ENCODE assay signal across 28 mouse cellular contexts in the genomic region with DNA sequence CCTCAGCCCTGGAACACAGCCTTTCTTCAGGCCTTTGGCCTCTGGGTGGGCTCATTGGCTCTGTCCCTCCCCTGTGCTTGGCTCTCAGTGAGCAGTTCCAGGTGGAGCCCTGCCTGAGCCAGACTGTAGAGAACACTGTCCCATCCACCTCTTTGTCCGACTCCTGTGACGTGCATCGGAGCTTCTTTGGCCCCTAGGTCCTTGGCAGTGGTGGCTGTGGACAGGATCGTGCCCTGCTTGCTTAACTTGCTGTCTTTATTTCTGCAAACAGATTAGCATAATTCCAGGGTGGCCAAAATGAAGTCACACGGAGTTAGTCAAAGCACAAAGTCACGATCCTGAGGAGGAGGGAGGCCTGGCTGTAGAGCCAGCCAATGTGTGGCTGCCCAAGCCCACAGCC. TPM values are rescaled to one million over a fixed set of nuclear protein-coding genes. Genes with fewer than 3 reads are reported as not detected.
DNase-seq lines count a peak whose midpoint lies in the region; ATAC-seq and TF ChIP-seq lines count a peak whose summit lies in the region.
"Had no signal": no experiment of that assay in that cellular context is flagged by ENCODE, and none has a peak within 500 bp of the region (broad histone marks: within the 10 kb centered on the region; RNA-seq: fewer than 3 reads in every experiment).

No protein-coding gene starts in this region.

- TF ChIP-seq CTCF in left cerebral cortex, adult 2 months (IDR thresholded peaks at IDR 0.05), result no peak
- no peak for TF ChIP-seq CTCF in midbrain, postnatal 0 days (IDR thresholded peaks at IDR 0.05)

- intact Hi-C loops in left cerebral cortex, adult 2 months (cut with DNase I), result no loop called here
- intact Hi-C loops in left cerebral cortex, postnatal 14 days (cut with DNase I), result no loop called here

- WGBS in forebrain, embryonic 10.5 days, result 69% methylated on average over 6 of the region's 6 CpGs
- 67% methylated on average over 6 of the region's 6 CpGs for WGBS in forebrain, embryonic 11.5 days
- WGBS in hindbrain, embryonic 16.5 days, result 54% methylated on average over 6 of the region's 6 CpGs
- WGBS in hindbrain, embryonic 11.5 days, result 73% methylated on average over 6 of the region's 6 CpGs
- WGBS in midbrain, postnatal 0 days, result 47% methylated on average over 6 of the region's 6 CpGs
- WGBS in midbrain, embryonic 16.5 days, result 43% methylated on average over 6 of the region's 6 CpGs

- no peaks in the 10 kb centered on the region; the same call in 1 of the 2 replicates for H3K27me3 ChIP-seq in forebrain, embryonic 10.5 days (ENCODE audit: poor library complexity, severe bottlenecking)
- H3K27me3 ChIP-seq in forebrain, embryonic 11.5 days (ENCODE audit: control insufficient read depth, insufficient read depth, low read length), result no peaks in the 10 kb centered on the region
- H3K27me3 ChIP-seq in hindbrain, embryonic 16.5 days (replicated peaks; ENCODE audit: control insufficient read depth, insufficient read depth, low read length), result no peaks in the 10 kb centered on the region
- no peaks in the 10 kb centered on the region for H3K27me3 ChIP-seq in hindbrain, embryonic 11.5 days (ENCODE audit: control insufficient read depth, insufficient read depth, low read length)
- no peaks in the 10 kb centered on the region for H3K27me3 ChIP-seq in midbrain, postnatal 0 days (ENCODE audit: insufficient read depth, low read length)
- H3K27me3 ChIP-seq in midbrain, embryonic 16.5 days (ENCODE audit: control insufficient read depth, insufficient read depth, low read depth, low read length), result no peaks in the 10 kb centered on the region
- H3K27me3 ChIP-seq: embryonic facial prominence, embryonic 13.5 days; Patski had no signal

- H3K9me3 ChIP-seq in forebrain, embryonic 10.5 days, result no peaks in the 10 kb centered on the region
- H3K9me3 ChIP-seq in forebrain, embryonic 11.5 days (ENCODE audit: control insufficient read depth, low read length), result no peaks in the 10 kb centered on the region
- H3K9me3 ChIP-seq in hindbrain, embryonic 16.5 days (ENCODE audit: control insufficient read depth, low read length), result no peaks in the 10 kb centered on the region
- no peaks in the 10 kb centered on the region for H3K9me3 ChIP-seq in hindbrain, embryonic 11.5 days (ENCODE audit: control insufficient read depth, low read length)
- H3K9me3 ChIP-seq in midbrain, postnatal 0 days (ENCODE audit: low read length), result no peaks in the 10 kb centered on the region
- H3K9me3 ChIP-seq in midbrain, embryonic 16.5 days (replicated peaks; ENCODE audit: control insufficient read depth, low read length, poor library complexity, severe bottlenecking), result no peaks in the 10 kb centered on the region
- H3K9me3 ChIP-seq: embryonic facial prominence, embryonic 10.5 days; embryonic facial prominence, embryonic 13.5 days; G1E had no signal

- DNase-seq in forebrain, embryonic 10.5 days (ENCODE audit: extremely low spot score, low spot score), result no peak
- no peak for DNase-seq in forebrain, embryonic 11.5 days (ENCODE audit: low spot score)
- no peak for DNase-seq in hindbrain, embryonic 11.5 days (ENCODE audit: low spot score)
- DNase-seq in left cerebral cortex, adult 2 months (ENCODE audit: extremely low spot score in 1 of 2, low spot score in 2 of 2), result no peak
- no peak for DNase-seq in left cerebral cortex, postnatal 14 days (ENCODE audit: low spot score in 2 of 2)
- peak; percentile 76 for DNase-seq in midbrain, postnatal 0 days (ENCODE audit: low spot score)
- DNase-seq: adrenal gland, postnatal 10 days; adrenal gland, postnatal 36 days; B cell, adult 2 months; cerebellum, adult 18-20 months; cerebellum, adult 9-10 months; cerebellum, postnatal 36 days; embryo, embryonic 11 days; forebrain, postnatal 0 days; gastrocnemius, adult 2 months; gastrocnemius, postnatal 14 days; heart, adult 11 months had no signal

- no peak overlapping the region for H3K4me3 ChIP-seq in forebrain, embryonic 10.5 days
- no peak overlapping the region for H3K4me3 ChIP-seq in forebrain, embryonic 11.5 days (ENCODE audit: low read depth, low read length)
- no peak overlapping the region for H3K4me3 ChIP-seq in hindbrain, embryonic 16.5 days (ENCODE audit: low read length)
- no peak overlapping the region for H3K4me3 ChIP-seq in hindbrain, embryonic 11.5 days (ENCODE audit: low read depth, low read length)
- H3K4me3 ChIP-seq in left cerebral cortex, adult 2 months, result no peak overlapping the region
- no peak overlapping the region for H3K4me3 ChIP-seq in midbrain, postnatal 0 days (ENCODE audit: low read depth, low read length)
- H3K4me3 ChIP-seq in midbrain, embryonic 16.5 days (ENCODE audit: low read depth, low read length), result no peak overlapping the region
- H3K4me3 ChIP-seq: embryonic facial prominence, embryonic 10.5 days; embryonic facial prominence, embryonic 13.5 days; erythroblast, embryonic 14.5 days; gastrocnemius, adult 2 months had no signal

- H3K4me2 ChIP-seq in forebrain, embryonic 11.5 days (ENCODE audit: low read depth, low read length, severe bottlenecking), result no peak overlapping the region
- H3K4me2 ChIP-seq in hindbrain, embryonic 16.5 days (ENCODE audit: low read length), result no peak overlapping the region
- H3K4me2 ChIP-seq in hindbrain, embryonic 11.5 days (replicated peaks; ENCODE audit: low read depth, low read length), result no peak overlapping the region
- H3K4me2 ChIP-seq in midbrain, postnatal 0 days (ENCODE audit: low read depth, low read length, poor library complexity, severe bottlenecking), result no peak overlapping the region
- no peak overlapping the region for H3K4me2 ChIP-seq in midbrain, embryonic 16.5 days (ENCODE audit: low read length)
- H3K4me2 ChIP-seq: embryonic facial prominence, embryonic 13.5 days; heart, embryonic 11.5 days had no signal

- peaks cover 37% of the 10 kb centered on the region for H3K4me1 ChIP-seq in forebrain, embryonic 10.5 days
- H3K4me1 ChIP-seq in forebrain, embryonic 11.5 days (replicated peaks; ENCODE audit: control insufficient read depth, insufficient read depth, low read length), result peaks cover 17% of the 10 kb centered on the region
- peaks cover 24% of the 10 kb centered on the region for H3K4me1 ChIP-seq in hindbrain, embryonic 16.5 days (ENCODE audit: control insufficient read depth, insufficient read depth, low read depth, low read length)
- H3K4me1 ChIP-seq in hindbrain, embryonic 11.5 days (replicated peaks; ENCODE audit: control insufficient read depth, insufficient read depth, low read length), result no peaks in the 10 kb centered on the region; the same call in 1 of the 2 replicates
- peaks cover 4% of the 10 kb centered on the region; the same call in 1 of the 2 replicates for H3K4me1 ChIP-seq in midbrain, postnatal 0 days (ENCODE audit: insufficient read depth, low read length)
- H3K4me1 ChIP-seq in midbrain, embryonic 16.5 days (ENCODE audit: control insufficient read depth, insufficient read depth, low read length), result peaks cover 32% of the 10 kb centered on the region

- no peak for ATAC-seq in forebrain, embryonic 11.5 days (replicated peaks; ENCODE audit: low FRiP score)
- ATAC-seq in hindbrain, embryonic 16.5 days, result peak; percentile 78
- no peak for ATAC-seq in hindbrain, embryonic 11.5 days (ENCODE audit: low FRiP score)
- no peak for ATAC-seq in midbrain, postnatal 0 days (ENCODE audit: low FRiP score)
- ATAC-seq in midbrain, embryonic 16.5 days, result no peak; the same call in 1 of the 2 replicates
- ATAC-seq: forebrain, embryonic 14.5 days; forebrain, postnatal 0 days; inflammation-experienced regulatory T-cells, adult 6 months; intestine, embryonic 16.5 days; Patski had no signal

- no peak overlapping the region for H3K9ac ChIP-seq in forebrain, embryonic 11.5 days (ENCODE audit: low read length)
- H3K9ac ChIP-seq in hindbrain, embryonic 16.5 days (ENCODE audit: low read depth, low read length), result no peak overlapping the region
- H3K9ac ChIP-seq in hindbrain, embryonic 11.5 days (ENCODE audit: low read depth, low read length), result no peak overlapping the region
- H3K9ac ChIP-seq in midbrain, postnatal 0 days (replicated peaks; ENCODE audit: low read length, poor library complexity, severe bottlenecking), result no peak overlapping the region
- no peak overlapping the region for H3K9ac ChIP-seq in midbrain, embryonic 16.5 days (ENCODE audit: low read depth, low read length)
- H3K9ac ChIP-seq: embryonic facial prominence, embryonic 13.5 days; forebrain, postnatal 0 days had no signal

- H3K27ac ChIP-seq in forebrain, embryonic 10.5 days, result peak overlapping the region; percentile 40; the same call in 1 of the 2 replicates
- H3K27ac ChIP-seq in forebrain, embryonic 11.5 days (ENCODE audit: low read depth, low read length), result no peak overlapping the region
- no peak overlapping the region for H3K27ac ChIP-seq in hindbrain, embryonic 16.5 days (ENCODE audit: low read depth, low read length)
- H3K27ac ChIP-seq in hindbrain, embryonic 11.5 days (ENCODE audit: low read depth, low read length), result no peak overlapping the region
- peak overlapping the region; percentile 57 for H3K27ac ChIP-seq in left cerebral cortex, adult 2 months
- no peak overlapping the region for H3K27ac ChIP-seq in midbrain, postnatal 0 days (ENCODE audit: low read depth, low read length)
- no peak overlapping the region for H3K27ac ChIP-seq in midbrain, embryonic 16.5 days (ENCODE audit: low read length)
- H3K27ac ChIP-seq: embryonic facial prominence, embryonic 10.5 days; embryonic facial prominence, embryonic 13.5 days; gastrocnemius, adult 2 months had no signal

- H3K36me3 ChIP-seq in forebrain, embryonic 10.5 days (replicated peaks), result no peaks in the 10 kb centered on the region
- no peaks in the 10 kb centered on the region for H3K36me3 ChIP-seq in forebrain, embryonic 11.5 days (ENCODE audit: control insufficient read depth, insufficient read depth, low read length)
- no peaks in the 10 kb centered on the region for H3K36me3 ChIP-seq in hindbrain, embryonic 16.5 days (ENCODE audit: control insufficient read depth, insufficient read depth, low read length)
- no peaks in the 10 kb centered on the region for H3K36me3 ChIP-seq in hindbrain, embryonic 11.5 days (ENCODE audit: control insufficient read depth, insufficient read depth, low read length)
- 0 out of 2 replicates have a peak, but pooled peaks cover 3% of the 10 kb centered on the region for H3K36me3 ChIP-seq in midbrain, postnatal 0 days (ENCODE audit: insufficient read depth, low read length)
- no peaks in the 10 kb centered on the region; the same call in 1 of the 2 replicates for H3K36me3 ChIP-seq in midbrain, embryonic 16.5 days (ENCODE audit: control insufficient read depth, insufficient read depth, low read length)
- H3K36me3 ChIP-seq: embryonic facial prominence, embryonic 10.5 days; embryonic facial prominence, embryonic 13.5 days; G1E had no signal

RNA-seq across cellular contexts. Expression of gene Cttn, which starts 49.3 kb away (rescaled TPM):
- 192 and 204 TPM in 2 replicates for polyA plus RNA-seq in forebrain, embryonic 10.5 days (2016; fragmentation: Nextera tagmentation; extraction: Ambion mirVana)
- polyA plus RNA-seq in forebrain, embryonic 11.5 days (2014; fragmentation: Nextera tagmentation; extraction: Ambion mirVana), result 183 and 190 TPM in 2 replicates
- 181 and 192 TPM in 2 replicates for polyA plus RNA-seq in hindbrain, embryonic 16.5 days (2015; fragmentation: Nextera tagmentation; extraction: Ambion mirVana)
- 174 and 196 TPM in 2 replicates for polyA plus RNA-seq in hindbrain, embryonic 11.5 days (2014; fragmentation: Nextera tagmentation; extraction: Ambion mirVana)
- 100 to 1,000 TPM; 103 to 107 TPM for total RNA-seq in left cerebral cortex, adult 2 months (2021)
- 100 to 1,000 TPM; 123 to 129 TPM for total RNA-seq in left cerebral cortex, postnatal 14 days (2021)
- total RNA-seq in midbrain, postnatal 0 days (2014; rRNA removed), result 131 and 150 TPM in 2 replicates
- polyA plus RNA-seq in midbrain, postnatal 0 days (2015; fragmentation: Nextera tagmentation; extraction: Ambion mirVana), result 162 and 165 TPM in 2 replicates
- polyA plus RNA-seq in midbrain, embryonic 16.5 days (2015; fragmentation: Nextera tagmentation; extraction: Ambion mirVana), result 190 and 195 TPM in 2 replicates

Comparison
In these comparisons a context has a peak if more than half of its experiments do, and no peak if none do; other contexts are left out.
1. H3K27ac ChIP-seq: peak in forebrain, embryonic 10.5 days (single experiment) and left cerebral cortex, adult 2 months (single experiment); none in forebrain, embryonic 11.5 days (single experiment), hindbrain, embryonic 16.5 days (single experiment), hindbrain, embryonic 11.5 days (single experiment), midbrain, postnatal 0 days (single experiment) and midbrain, embryonic 16.5 days (single experiment).